Mouse (Mus musculus) adrenal gland, adult 18-20 months (tissue): ENCODE results near the gene Fbln2. TPM values are rescaled to one million over a fixed set of nuclear protein-coding genes. Genes with fewer than 3 reads are reported as not detected.

Experiments
- DNase-seq, 2 experiments: peaks; one replicate each; pipeline ENCODE4 v3.0.0; 2021 to 2022; ENCODE audit warnings: low spot score in 2 of 2
- total RNA-seq, 2 experiments: library from RNA; stranded (reverse); gene quantifications; 1 replicate in 1 of 2; 2 replicates in 1 of 2; pipeline ENCODE4 v1.2.3; 2021

Gene Fbln2
- total RNA-seq, 2 experiments from 2014 or later: 9.1 to 25.1 TPM

GRCm38 (mm10) chr6:91191465-91191864 lies 20.8 kb upstream of the Fbln2 start:
- DNase-seq: no peak

DNA sequence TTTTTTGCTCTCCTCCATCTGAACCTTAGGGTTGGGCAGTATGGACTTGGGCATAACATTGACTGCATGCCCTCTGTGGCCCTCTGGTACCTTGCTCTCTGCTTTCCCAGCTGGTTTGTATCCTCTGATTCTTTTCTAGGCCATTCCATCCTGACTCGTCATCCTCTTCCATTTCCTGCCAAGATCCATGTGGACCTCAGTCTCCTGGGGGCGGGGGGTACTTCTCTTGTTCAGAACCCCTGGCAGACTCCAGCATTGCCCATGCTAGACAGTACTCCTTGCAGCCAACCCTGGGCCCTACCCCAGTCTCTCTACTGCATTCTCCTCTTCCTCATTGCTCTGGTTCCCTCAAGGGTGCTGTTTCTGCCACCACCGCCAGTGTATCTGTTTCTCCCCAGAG lies 19.8 kb upstream of the Fbln2 start:
- no peak for DNase-seq

DNA sequence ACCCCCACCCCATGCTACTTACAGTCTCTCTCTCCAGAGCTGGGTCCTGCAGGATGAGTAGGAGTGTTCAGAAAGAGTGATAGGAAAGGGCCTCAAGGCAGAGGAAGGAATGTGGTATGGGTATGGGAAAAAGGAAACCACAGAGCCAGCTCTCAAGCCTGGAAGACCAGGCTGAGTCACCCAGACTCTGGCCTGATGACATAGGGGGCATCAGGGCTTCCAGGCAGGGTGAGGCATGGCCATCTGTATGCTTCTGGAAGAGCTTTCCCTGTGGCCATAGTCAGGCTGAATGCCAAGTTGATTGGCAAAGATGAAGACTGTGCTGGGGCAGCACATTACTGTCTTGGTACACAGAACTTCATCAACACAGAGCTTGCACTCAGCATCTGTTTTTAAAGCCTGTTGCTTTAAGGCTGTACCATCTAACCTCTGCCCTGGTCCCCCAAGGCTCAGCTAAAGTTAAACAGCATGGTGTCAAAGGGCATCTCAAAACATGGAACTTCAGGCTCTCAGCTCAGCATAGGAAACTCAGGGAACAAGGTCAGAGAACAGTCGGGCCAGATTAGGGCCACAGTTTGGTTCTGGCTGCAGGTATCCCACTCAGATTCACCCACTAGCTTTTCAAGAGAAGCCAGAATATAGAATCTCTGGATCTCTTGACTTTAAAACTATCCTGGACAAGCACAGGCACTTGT lies 19.3 kb upstream of the Fbln2 start:
- no peak for DNase-seq

DNA sequence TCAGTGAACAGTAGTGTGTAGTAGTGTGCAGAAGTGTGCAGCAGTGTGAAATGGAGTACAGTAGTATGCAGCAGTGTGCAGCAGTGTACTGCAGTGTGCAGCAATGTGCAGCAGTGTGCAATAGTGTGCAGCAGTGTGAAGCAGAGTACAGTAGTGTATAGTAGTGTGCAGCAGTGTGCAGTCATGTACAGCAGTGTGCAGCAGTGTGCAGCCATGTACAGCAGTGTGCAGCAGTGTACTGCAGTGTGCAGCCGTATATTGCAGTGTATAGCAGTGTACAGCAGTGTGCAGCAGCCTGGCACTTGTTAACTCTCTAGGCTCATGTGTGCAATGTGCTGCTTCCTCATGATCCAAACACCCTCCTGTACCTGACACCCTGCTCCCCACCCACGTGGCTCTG lies 13.8 kb upstream of the Fbln2 start:
- no peak for DNase-seq

GRCm38 (mm10) chr6:91200429-91201188 lies 11.6 kb upstream of the Fbln2 start:
- DNase-seq: no peak

DNA sequence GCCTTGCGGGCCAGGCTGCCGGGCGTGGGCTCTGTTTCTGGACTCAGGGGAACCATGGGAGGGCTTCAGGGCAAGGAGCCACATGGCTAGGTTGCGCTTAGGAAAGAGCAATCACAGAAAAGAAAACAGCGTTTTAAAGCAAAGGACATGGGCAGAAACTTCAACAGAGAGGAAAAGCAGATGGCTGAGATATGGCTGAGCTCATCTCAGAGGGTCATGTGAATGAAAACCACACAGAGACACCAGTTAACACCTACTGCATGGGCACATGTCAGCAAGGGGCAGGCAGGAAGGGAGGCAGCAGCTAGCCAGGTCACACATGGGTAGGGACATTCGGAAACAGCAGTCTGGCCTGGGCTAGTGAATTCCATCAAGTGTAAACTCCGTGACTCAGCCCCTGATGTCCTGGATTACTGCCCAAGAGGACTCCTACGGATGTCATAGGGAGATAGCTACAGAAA lies 10.3 kb upstream of the Fbln2 start:
- peak in 1 of 2 experiments; percentile 22 for DNase-seq

DNA sequence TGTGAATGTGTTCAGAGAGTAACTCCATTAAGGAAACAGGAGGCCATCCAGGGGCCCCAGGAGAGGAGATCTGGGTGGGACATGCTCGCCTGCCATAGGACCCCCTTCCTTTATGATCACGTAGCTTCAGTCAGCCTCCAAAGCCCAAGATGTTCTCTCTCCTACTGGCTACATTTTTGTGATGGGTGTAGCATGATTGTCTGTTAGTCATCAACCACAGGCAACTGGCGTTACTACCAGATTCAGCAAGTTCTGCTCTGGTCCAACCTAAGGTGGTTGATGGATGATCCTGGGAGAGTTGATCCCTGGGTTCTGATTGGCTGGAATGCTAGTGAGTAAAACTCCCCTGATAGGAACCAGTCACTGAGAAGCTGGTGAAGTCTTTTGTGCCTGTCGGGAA lies 9.7 kb upstream of the Fbln2 start:
- no peak for DNase-seq

DNA sequence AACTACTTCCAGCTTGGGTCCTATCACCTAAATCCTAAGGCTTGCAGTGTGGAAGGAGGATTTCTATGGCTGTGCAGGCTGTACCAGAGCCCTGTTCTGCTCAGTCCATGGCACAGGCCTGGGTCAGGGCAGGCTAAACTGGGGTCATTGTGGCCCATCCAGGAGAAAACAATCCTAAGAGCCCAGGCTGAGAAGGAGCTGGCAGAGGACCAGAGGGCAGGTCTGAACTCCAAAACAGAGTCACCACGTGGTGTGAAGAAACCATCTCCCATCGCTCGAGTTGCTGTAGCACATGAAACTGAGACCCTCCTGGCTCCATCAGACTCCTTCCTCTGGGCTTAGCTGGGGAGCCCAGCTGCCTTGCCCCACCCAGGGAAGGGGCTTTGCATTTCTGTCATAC lies 6.9 kb upstream of the Fbln2 start:
- no peak for DNase-seq

DNA sequence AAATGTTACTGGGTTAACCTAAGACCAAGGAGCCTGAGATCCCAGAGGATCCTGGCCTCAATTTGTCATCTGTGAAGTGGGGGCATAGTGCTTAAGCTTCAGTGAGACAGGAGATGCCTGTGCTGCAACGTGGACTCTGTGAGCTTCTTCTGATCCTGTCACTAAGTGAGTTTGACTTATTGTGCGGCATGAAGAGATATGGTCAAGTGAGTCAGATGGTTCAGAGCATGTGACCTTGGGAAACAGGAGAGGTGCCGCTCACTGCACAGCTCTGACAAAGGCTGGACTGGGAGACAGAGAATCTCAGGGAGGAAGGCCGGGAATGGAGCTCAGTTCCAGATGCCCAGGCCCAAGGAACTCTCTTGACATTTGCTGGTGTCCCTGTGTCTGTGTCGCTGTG lies 6.5 kb upstream of the Fbln2 start:
- peak in 1 of 2 experiments; percentile 9 for DNase-seq

DNA sequence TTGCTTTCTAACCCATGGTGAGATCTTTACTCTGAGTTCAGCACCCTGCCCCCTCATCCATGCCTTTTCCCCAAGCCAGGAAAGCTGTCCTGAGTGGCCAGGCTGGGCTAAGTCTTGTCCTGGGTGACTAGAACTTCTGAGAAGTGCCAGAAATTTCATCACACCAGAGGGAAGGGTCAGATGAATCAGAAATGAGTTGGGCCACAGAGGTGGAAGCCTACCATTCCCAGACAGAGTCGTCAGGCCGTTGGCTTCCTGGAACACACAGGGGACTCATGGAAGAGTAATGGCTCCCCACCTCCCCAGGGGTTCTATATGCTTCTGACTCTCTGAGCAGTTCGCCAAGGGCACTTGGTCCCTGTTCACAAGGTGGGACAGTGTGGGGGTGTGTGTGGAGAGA lies 4.8 kb upstream of the Fbln2 start:
- no peak for DNase-seq

DNA sequence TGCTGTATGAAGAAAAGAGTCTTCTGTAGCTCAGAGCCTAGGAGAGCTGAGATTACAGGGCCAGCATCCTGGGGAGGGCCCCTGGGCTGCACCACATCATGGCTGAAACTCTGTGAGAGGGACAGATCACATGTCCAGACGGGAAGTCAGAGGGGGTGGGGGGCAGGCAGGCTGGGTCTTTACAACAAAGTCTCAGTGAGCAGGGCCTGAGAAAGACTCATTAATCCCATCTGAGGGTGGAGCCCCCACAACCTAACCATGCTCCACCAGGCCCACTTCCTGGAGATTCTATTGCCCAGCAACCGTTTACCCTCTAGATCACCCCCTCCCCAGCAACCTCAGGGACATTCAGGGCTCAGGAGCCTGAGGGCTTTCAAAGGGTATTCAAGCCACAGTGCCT lies 2.5 kb upstream of the Fbln2 start:
- DNase-seq: no peak

GRCm38 (mm10) chr6:91210852-91211251 lies 1.4 kb upstream of the Fbln2 start:
- DNase-seq: no peak

- DNase-seq: peak; percentile 29 to 53
These were observed 316 bp downstream of the Fbln2 start for GRCm38 (mm10) chr6:91212571-91212970.

DNA sequence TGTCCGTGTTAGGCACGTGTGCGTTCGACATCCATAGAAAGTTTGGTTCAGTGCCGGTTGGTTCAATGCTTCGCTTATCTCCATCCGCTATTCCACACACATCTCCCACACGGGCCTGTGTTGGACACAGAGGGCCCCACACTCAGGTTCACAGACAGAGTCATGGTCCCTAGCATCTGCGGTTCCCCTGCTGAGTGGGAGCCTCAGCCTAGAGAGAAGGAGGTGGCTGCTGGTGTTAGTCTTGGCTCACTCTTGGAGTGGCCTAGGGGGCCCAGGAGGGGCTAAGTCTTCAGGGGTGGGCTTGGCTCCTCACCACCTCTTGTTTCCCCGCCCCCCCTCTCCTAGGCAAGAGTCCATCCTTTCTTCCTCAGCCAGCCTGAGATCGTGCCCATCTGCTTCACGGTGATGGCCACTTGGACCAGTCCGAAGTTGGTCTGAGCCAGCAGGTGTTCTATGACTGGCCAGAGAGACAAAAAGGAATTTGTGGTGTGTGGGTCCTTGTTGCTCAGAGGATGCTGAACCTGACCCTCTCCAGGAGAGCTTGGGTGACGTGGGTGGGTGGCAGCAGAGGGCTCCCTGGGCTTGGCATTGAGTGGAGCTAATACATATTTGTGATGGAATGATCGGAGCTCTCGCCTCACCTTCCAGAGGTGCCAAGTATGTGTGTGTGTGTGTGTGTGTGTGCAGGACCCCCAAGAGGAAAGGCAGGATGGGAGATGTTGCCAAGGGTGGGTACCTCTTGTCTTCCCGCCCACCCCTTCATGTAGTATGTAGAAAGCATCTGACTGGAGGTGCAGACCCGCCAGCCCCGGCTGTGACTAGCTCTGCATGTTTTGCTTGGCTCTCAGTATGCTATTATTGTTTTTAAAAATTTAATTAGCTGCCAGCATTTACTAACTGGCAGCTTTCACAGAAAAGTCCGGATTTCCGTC lies 1.3 kb downstream of the Fbln2 start:
- no peak for DNase-seq

- no peak for DNase-seq
These were observed 3.2 kb downstream of the Fbln2 start for GRCm38 (mm10) chr6:91215454-91215853.

GRCm38 (mm10) chr6:91218445-91218844 lies 6.2 kb downstream of the Fbln2 start:
- no peak for DNase-seq

- DNase-seq: no peak
These were observed 6.6 kb downstream of the Fbln2 start for GRCm38 (mm10) chr6:91218871-91219270.

DNA sequence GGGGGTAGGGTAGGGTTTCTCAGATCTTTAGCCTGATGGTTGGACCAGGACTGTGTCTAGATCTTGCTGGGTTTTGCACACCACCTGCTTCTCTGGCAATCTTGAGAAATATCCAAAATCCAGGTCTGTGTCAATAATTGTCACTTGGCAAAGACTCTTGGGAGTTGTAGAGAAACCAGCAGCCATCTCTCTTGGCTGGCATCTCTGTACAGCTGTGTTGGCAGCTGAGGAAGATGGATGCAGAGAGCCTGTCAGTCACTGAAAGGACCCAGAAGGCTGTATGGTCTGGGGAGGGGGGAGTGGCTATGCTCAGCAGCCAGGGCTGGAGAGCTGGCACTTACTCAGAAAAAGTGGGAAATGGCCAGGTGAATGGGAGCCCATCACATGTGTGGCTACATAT lies 7.8 kb downstream of the Fbln2 start:
- no peak for DNase-seq

DNA sequence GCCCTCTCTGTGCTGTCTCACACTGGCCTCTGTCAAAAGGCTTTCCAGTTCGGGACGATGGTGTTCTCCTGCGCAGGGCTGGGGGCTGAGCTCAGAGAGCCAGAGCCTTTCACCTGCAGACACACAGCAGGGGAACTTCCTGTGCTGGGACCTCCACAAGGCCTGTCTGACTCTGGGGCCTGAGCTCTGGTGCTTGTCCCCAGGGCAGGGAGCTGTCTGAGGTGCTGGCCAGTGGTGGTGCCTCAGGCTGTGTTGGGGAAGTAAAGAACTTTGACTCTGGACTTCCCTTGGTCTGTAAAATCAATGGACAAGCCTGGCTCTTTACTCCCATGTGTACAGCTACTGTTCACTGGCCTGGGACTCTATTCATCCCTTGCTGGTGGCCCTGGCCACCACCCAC lies 8.8 kb downstream of the Fbln2 start:
- DNase-seq: no peak

GRCm38 (mm10) chr6:91222694-91223346 lies 10.6 kb downstream of the Fbln2 start:
- no peak for DNase-seq

- DNase-seq: no peak
These were observed 12.7 kb downstream of the Fbln2 start for GRCm38 (mm10) chr6:91224939-91225338.
